Mouse (Mus musculus): Measurements from ENCODE around the gene Cdh6. TPM values are rescaled to one million over a fixed set of nuclear protein-coding genes. Genes with fewer than 3 reads are reported as not detected.

Cdh6 gene
- polyA plus RNA-seq, 1 experiment from 2014 or later: 11.2 TPM

GRCm38 (mm10) chr15:13181014-13181413 lies 7.5 kb upstream of the Cdh6 start:
- Histone ChIP-seq H3K9me3 (no peaks in the 10 kb centered on the region), H3K36me3 (no peaks in the 10 kb centered on the region), H3K27ac (no peak overlapping the region), H3K27me3 (ENCODE audit: insufficient read depth, poor library complexity, severe bottlenecking) (peaks cover 19% of the 10 kb centered on the region), H3K4me1 (replicated peaks) (peaks cover under 1% of the 10 kb centered on the region; the same call in 1 of the 2 replicates), H3K4me3 (no peak overlapping the region)
- WGBS: 58% methylated on average over 4 of the region's 4 CpGs
- DNase-seq (ENCODE audit: low spot score): no peak

GRCm38 (mm10) chr15:13175978-13176377 lies 2.5 kb upstream of the Cdh6 start:
- no peaks in the 10 kb centered on the region for H3K36me3 ChIP-seq
- peak; percentile 13 for DNase-seq (ENCODE audit: low spot score)
- 21% methylated on average over 9 of the region's 9 CpGs for WGBS
- no peaks in the 10 kb centered on the region for H3K9me3 ChIP-seq
- H3K4me1 ChIP-seq (replicated peaks): peaks cover 22% of the 10 kb centered on the region
- H3K27me3 ChIP-seq (ENCODE audit: insufficient read depth, poor library complexity, severe bottlenecking): peaks cover 39% of the 10 kb centered on the region
- H3K4me3 ChIP-seq: no peak overlapping the region
- no peak overlapping the region for H3K27ac ChIP-seq

DNA sequence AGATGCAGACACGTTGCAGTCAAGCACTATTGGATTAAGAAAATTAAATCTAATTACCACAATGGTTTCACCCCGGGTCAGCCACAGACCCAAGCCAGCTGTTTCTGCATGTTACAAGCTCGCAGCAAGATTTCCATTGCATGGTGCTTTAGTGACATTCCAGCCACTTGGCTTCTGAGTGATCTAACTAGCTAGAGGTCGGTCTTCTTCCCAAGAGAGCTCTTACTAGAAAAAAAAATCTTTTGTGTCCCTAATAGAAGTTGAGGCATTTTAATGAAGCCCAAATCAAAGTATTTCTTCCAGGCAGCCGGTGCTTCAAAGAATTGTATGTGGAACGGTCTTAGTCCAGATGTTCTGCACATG lies 1.1 kb upstream of the Cdh6 start:
- Histone ChIP-seq H3K27me3 (ENCODE audit: insufficient read depth, poor library complexity, severe bottlenecking) (peaks cover 39% of the 10 kb centered on the region), H3K36me3 (no peaks in the 10 kb centered on the region), H3K27ac (no peak overlapping the region), H3K4me3 (peak overlapping the region; percentile 78), H3K4me1 (replicated peaks) (peaks cover 25% of the 10 kb centered on the region), H3K9me3 (no peaks in the 10 kb centered on the region)
- peak; percentile 22 for DNase-seq (ENCODE audit: low spot score)
- 14% methylated on average over 6 of the region's 6 CpGs for WGBS

- H3K27ac ChIP-seq: peak overlapping the region; percentile 95
These were observed 554 bp upstream of the Cdh6 start for GRCm38 (mm10) chr15:13173840-13174617.

DNA sequence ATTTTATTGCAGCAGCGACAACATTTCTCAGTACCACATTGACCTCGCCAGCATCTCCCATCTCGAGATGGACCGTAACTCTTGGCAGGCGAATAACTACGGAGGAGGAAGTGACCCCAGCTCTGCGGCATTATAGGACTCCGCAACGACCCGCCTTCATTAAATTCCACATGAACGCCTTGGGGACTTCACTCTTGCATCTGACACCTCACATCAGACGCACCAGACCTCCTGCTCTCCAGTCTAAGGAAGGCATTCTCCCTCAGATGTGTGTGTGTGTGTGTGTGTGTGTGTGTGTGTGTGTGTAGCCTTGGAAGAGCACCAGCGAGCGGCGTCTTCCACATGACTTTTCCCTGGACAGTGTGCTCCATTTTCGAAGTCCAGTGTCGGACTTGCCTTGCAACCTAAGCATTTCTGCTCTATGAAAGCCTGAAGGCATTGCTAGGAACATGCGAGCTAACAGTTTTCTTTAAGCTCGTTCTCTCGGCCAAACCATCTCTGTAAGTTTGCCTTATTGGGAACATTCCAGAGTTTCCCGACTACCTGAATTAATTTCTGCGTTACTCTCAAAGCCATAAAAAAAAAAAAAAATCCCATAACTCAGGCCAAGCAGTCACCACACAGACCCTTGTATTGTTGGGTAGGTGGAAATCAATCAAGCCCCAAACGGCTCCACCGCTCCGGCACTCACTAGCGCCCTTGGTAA lies 957 bp downstream of the Cdh6 start:
- Histone ChIP-seq H3K36me3 (no peaks in the 10 kb centered on the region), H3K27ac (peak overlapping the region; percentile 95), H3K4me3 (peak overlapping the region; percentile 78), H3K4me1 (replicated peaks) (peaks cover 25% of the 10 kb centered on the region), H3K9me3 (no peaks in the 10 kb centered on the region), H3K27me3 (ENCODE audit: insufficient read depth, poor library complexity, severe bottlenecking) (peaks cover 35% of the 10 kb centered on the region)
- DNase-seq (ENCODE audit: low spot score): peak; percentile 58
- WGBS: under 1% methylated on average over 26 of the region's 26 CpGs

More at GRCm38 (mm10) chr15:13173840-13174617, 554 bp upstream of the Cdh6 start:
- peaks cover 25% of the 10 kb centered on the region for H3K4me1 ChIP-seq (replicated peaks)
- peaks cover 39% of the 10 kb centered on the region for H3K27me3 ChIP-seq (ENCODE audit: insufficient read depth, poor library complexity, severe bottlenecking)
- H3K36me3 ChIP-seq: no peaks in the 10 kb centered on the region
- no peak for DNase-seq (ENCODE audit: low spot score)
- H3K4me3 ChIP-seq: peak overlapping the region; percentile 78
- 1% methylated on average over 27 of the region's 27 CpGs for WGBS
- H3K9me3 ChIP-seq: no peaks in the 10 kb centered on the region

DNA sequence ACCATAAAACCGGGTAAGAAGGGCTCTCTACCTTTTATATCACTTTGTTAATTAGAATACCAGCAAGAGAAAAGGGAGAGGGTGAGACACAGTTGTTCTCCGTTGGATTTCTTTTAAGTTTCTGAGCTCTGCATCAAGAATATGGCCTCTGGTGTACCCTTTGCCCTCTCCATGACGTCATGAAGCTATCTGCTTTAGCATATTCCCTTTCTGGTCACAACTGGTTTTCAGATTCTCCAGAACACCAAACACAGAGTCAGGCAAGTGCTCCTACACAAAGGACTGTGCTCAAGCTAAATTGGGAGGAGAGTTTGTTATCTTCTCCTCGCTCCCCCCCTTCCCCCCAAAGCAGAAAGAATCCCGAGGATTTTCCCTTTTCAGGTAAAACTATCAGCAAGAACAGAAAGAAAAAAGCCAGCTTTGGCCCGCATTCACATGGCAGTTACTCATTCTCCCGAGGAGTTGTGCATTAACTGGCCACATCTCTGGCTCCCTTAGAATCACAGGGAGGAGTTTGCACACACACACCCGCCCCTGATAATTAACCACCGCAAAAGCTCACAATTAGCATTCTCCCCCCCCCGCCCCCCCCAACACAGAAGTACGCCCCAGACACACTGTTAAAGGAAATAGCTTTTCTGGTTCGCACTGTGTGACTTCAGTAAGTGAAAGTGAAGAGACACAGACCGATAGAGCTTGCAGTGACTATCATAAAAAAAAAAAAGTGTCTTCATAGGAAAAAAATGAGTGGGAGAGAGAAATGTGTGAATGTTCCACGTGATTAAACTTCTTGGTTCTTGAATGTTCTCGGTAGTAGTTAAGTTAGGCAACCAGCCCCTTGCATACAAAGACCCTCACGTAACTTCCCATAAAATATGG lies 1.8 kb downstream of the Cdh6 start:
- Histone ChIP-seq H3K4me3 (peak overlapping the region; percentile 78), H3K27me3 (ENCODE audit: insufficient read depth, poor library complexity, severe bottlenecking) (peaks cover 27% of the 10 kb centered on the region), H3K4me1 (replicated peaks) (peaks cover 25% of the 10 kb centered on the region), H3K36me3 (no peaks in the 10 kb centered on the region), H3K9me3 (no peaks in the 10 kb centered on the region), H3K27ac (peak overlapping the region; percentile 95)
- DNase-seq (ENCODE audit: low spot score): peak; percentile 27
- 6% methylated on average over 16 of the region's 16 CpGs for WGBS

GRCm38 (mm10) chr15:13165094-13165885 lies 8.2 kb downstream of the Cdh6 start:
- no peaks in the 10 kb centered on the region for H3K4me1 ChIP-seq (replicated peaks)
- H3K36me3 ChIP-seq: no peaks in the 10 kb centered on the region
- no peaks in the 10 kb centered on the region for H3K27me3 ChIP-seq (ENCODE audit: insufficient read depth, poor library complexity, severe bottlenecking)
- H3K9me3 ChIP-seq: no peaks in the 10 kb centered on the region
- H3K27ac ChIP-seq: no peak overlapping the region
- no peak for DNase-seq (ENCODE audit: low spot score)
- 92% methylated on average over 13 of the region's 13 CpGs for WGBS
- no peak overlapping the region for H3K4me3 ChIP-seq

- no peak for DNase-seq (ENCODE audit: low spot score)
- WGBS: 94% methylated on average over 5 of the region's 5 CpGs
- H3K27me3 ChIP-seq (ENCODE audit: insufficient read depth, poor library complexity, severe bottlenecking): no peaks in the 10 kb centered on the region
- H3K27ac ChIP-seq: no peak overlapping the region
- no peaks in the 10 kb centered on the region for H3K9me3 ChIP-seq
- no peaks in the 10 kb centered on the region; the same call in 1 of the 2 replicates for H3K36me3 ChIP-seq
- H3K4me1 ChIP-seq (replicated peaks): peaks cover 7% of the 10 kb centered on the region
- H3K4me3 ChIP-seq: no peak overlapping the region
These were observed 17.7 kb downstream of the Cdh6 start for GRCm38 (mm10) chr15:13155820-13156219.

DNA sequence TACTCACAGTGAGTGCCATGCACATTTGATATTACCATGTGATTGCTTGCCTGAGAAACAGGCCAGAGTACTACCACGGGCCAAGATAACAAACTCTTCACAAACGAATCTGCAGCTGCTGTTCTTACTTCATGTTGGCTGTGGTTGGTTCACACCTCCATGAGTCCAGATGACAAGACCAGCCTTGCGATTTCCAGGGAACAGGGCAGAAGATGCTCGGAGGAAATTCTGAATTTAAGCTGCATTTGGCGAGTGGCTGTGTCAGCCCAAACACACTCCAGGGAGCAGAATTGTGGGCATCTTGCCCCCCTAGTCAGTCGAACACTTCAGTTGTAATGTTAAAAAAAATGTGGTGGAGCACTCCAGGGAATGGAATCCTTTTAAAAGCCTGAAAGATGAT lies 18.1 kb downstream of the Cdh6 start:
- Histone ChIP-seq H3K9me3 (no peaks in the 10 kb centered on the region), H3K27ac (no peak overlapping the region), H3K4me3 (no peak overlapping the region), H3K27me3 (ENCODE audit: insufficient read depth, poor library complexity, severe bottlenecking) (no peaks in the 10 kb centered on the region), H3K4me1 (replicated peaks) (peaks cover 7% of the 10 kb centered on the region), H3K36me3 (no peaks in the 10 kb centered on the region; the same call in 1 of the 2 replicates)
- DNase-seq (ENCODE audit: low spot score): no peak
- WGBS: 85% methylated on average over 6 of the region's 6 CpGs

- H3K27ac ChIP-seq: no peak overlapping the region
- no peak for DNase-seq (ENCODE audit: low spot score)
- H3K36me3 ChIP-seq: peaks cover 13% of the 10 kb centered on the region; the same call in 1 of the 2 replicates
- H3K27me3 ChIP-seq (ENCODE audit: insufficient read depth, poor library complexity, severe bottlenecking): no peaks in the 10 kb centered on the region
- 0 out of 2 replicates have a peak, but pooled peaks cover 3% of the 10 kb centered on the region for H3K9me3 ChIP-seq
- H3K4me1 ChIP-seq (replicated peaks): peaks cover 4% of the 10 kb centered on the region
- no peak overlapping the region for H3K4me3 ChIP-seq
- WGBS: 89% methylated on average over 4 of the region's 4 CpGs
These were observed 31.5 kb downstream of the Cdh6 start for GRCm38 (mm10) chr15:13141983-13142382.

DNA sequence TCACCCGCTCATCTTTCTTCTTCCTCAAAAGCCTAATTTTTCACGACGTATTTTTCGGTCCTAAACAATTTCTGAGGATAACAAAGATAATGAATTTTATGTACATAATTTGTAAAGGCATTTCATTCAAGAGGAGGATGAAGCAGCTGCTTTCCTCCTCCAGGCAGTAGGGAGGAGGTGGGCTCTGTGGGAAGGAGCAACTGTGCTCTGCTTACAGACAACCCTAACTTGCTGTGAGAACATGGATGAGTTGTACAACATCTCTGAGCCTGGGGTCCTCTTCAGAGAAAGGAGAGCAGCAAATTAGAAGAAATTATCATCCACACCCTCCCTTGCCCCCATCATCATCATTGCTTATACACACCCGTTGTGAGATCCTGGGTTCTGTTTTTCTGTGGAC lies 33.8 kb downstream of the Cdh6 start:
- no peak for DNase-seq (ENCODE audit: low spot score)
- WGBS: 90% methylated on average over 5 of the region's 5 CpGs
- Histone ChIP-seq H3K4me1 (replicated peaks) (peaks cover 4% of the 10 kb centered on the region), H3K9me3 (no peaks in the 10 kb centered on the region), H3K4me3 (no peak overlapping the region), H3K27ac (no peak overlapping the region), H3K36me3 (peaks cover 3% of the 10 kb centered on the region; the same call in 1 of the 2 replicates), H3K27me3 (ENCODE audit: insufficient read depth, poor library complexity, severe bottlenecking) (no peaks in the 10 kb centered on the region)

DNA sequence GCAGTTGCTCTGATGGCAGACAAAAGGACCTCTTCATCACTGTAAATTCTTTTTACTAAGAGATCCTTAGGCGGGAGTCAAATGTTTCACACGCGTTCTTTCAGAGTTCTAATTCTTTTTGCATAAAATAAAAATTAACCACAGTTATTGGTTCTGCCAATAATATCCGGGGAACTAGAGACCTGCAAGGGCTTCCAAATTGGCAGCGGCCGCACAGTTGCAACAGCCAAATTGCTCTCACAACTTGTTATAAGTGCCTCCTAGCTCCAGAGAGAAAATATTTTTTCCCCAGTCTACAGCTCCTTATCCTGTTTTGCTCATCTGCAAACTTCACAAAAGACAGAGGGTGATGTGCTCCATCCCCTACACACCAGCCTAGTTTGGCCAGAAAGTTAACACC lies 36.3 kb downstream of the Cdh6 start:
- H3K27ac ChIP-seq: no peak overlapping the region
- H3K4me1 ChIP-seq (replicated peaks): peaks cover 4% of the 10 kb centered on the region
- H3K36me3 ChIP-seq: 0 out of 2 replicates have a peak, but pooled peaks cover 4% of the 10 kb centered on the region
- no peaks in the 10 kb centered on the region for H3K9me3 ChIP-seq
- DNase-seq (ENCODE audit: low spot score): no peak
- WGBS: 93% methylated on average over 6 of the region's 6 CpGs
- no peaks in the 10 kb centered on the region for H3K27me3 ChIP-seq (ENCODE audit: insufficient read depth, poor library complexity, severe bottlenecking)
- no peak overlapping the region for H3K4me3 ChIP-seq

All from hindbrain, embryonic 10.5 days (tissue).